Mouse (Mus musculus) intestine, embryonic 14.5 days (tissue): ENCODE data around the gene Cryz. TPM values are rescaled to one million over a fixed set of nuclear protein-coding genes. Genes with fewer than 3 reads are reported as not detected.

Experiments used
- ATAC-seq: fragments of 200-750 bp; cut with Nextera tagmentation; replicated peaks from 2 replicates; pipeline ENCODE4 v1.8.0; 2017; ENCODE audit warnings: low read depth, moderate number of reproducible peaks, moderate TSS enrichment, moderate library complexity; ENCODE audit not compliant: low FRiP score, low TSS enrichment
- DNase-seq: peaks from one replicate; pipeline ENCODE4 v3.0.0-alpha.2; 2018; ENCODE audit warnings: low spot score
- H3K27ac ChIP-seq: fragments of 300-500 bp; sonication (generic); 2 replicates; pipeline ENCODE4 v1.5.1; 2014; ENCODE audit warnings: low read depth, mild to moderate bottlenecking, control low read depth
- H3K27me3 ChIP-seq: fragments of 300-500 bp; sonication (generic); replicated peaks from 2 replicates; pipeline ENCODE4 v1.6.1; 2014; ENCODE audit warnings: low read length, control low read depth; ENCODE audit not compliant: control insufficient read depth, insufficient read depth
- H3K36me3 ChIP-seq: fragments of 300-500 bp; sonication (generic); 2 replicates; pipeline ENCODE4 v1.6.1; 2014; ENCODE audit warnings: low read length, control low read depth; ENCODE audit not compliant: control insufficient read depth, insufficient read depth
- H3K4me1 ChIP-seq: fragments of 300-500 bp; sonication (generic); replicated peaks from 2 replicates; pipeline ENCODE4 v1.6.1; 2014; ENCODE audit warnings: low read length, control low read depth, mixed read lengths; ENCODE audit not compliant: control insufficient read depth, insufficient read depth
- H3K4me2 ChIP-seq: fragments of 300-500 bp; sonication (generic); 2 replicates; pipeline ENCODE4 v1.6.1; 2014; ENCODE audit warnings: low read length
- H3K4me3 ChIP-seq: fragments of 300-500 bp; sonication (generic); 2 replicates; pipeline ENCODE4 v1.5.1; 2014; ENCODE audit warnings: low read depth, low read length, control low read depth, mixed read lengths
- H3K9ac ChIP-seq: fragments of 300-500 bp; sonication (generic); 2 replicates; pipeline ENCODE4 v1.6.1; 2014; ENCODE audit warnings: mild to moderate bottlenecking, low read length
- H3K9me3 ChIP-seq: fragments of 300-500 bp; sonication (generic); 2 replicates; pipeline ENCODE4 v1.6.1; 2016; ENCODE audit warnings: low read length, control low read depth; ENCODE audit not compliant: control insufficient read depth
- WGBS: fragments of 180-500 bp; shearing (Covaris S2); extraction: QIAGEN DNeasy Blood & Tissue Kit; methylation state at CpG from one replicate; pipeline ENCODE4 v1.1.7; 2014; 5-methylcytosine and 5-hydroxymethylcytosine counted together
- polyA plus RNA-seq: library from polyadenylated mRNA; unstranded; fragments of >200 nt; fragmentation: Nextera tagmentation; extraction: Ambion mirVana; gene quantifications from 2 replicates; pipeline ENCODE4 v1.2.1, GENCODE M21; 2014

The Cryz gene
- polyA plus RNA-seq, 1 experiment from 2014 or later: 25.0 TPM

GRCm38 (mm10) chr3:154653454-154653853 is 56.9 kb downstream of the Cryz start:
- Histone ChIP-seq H3K9me3 (no peaks in the 10 kb centered on the region), H3K27me3 (no peaks in the 10 kb centered on the region), H3K4me3 (no peak overlapping the region), H3K4me2 (no peak overlapping the region), H3K27ac (no peak overlapping the region), H3K4me1 (no peaks in the 10 kb centered on the region), H3K9ac (no peak overlapping the region), H3K36me3 (no peaks in the 10 kb centered on the region)
- 66% methylated on average over 5 of the region's 5 CpGs for WGBS
- DNase-seq (no peak), ATAC-seq (no peak)

GRCm38 (mm10) chr3:154654284-154654683 is 57.8 kb downstream of the Cryz start:
- 40% methylated on average over 6 of the region's 6 CpGs for WGBS
- Histone ChIP-seq H3K36me3 (no peaks in the 10 kb centered on the region), H3K4me3 (no peak overlapping the region), H3K27ac (no peak overlapping the region), H3K27me3 (no peaks in the 10 kb centered on the region), H3K9ac (no peak overlapping the region), H3K9me3 (no peaks in the 10 kb centered on the region), H3K4me1 (no peaks in the 10 kb centered on the region), H3K4me2 (no peak overlapping the region)
- DNase-seq (no peak), ATAC-seq (no peak)

- Histone ChIP-seq H3K9ac (no peak overlapping the region), H3K36me3 (no peaks in the 10 kb centered on the region), H3K27ac (no peak overlapping the region), H3K4me1 (no peaks in the 10 kb centered on the region), H3K9me3 (no peaks in the 10 kb centered on the region), H3K27me3 (no peaks in the 10 kb centered on the region), H3K4me3 (no peak overlapping the region), H3K4me2 (no peak overlapping the region)
- 73% methylated on average over 12 of the region's 12 CpGs for WGBS
- no peak for ATAC-seq
- no peak for DNase-seq
These were observed 58.4 kb downstream of the Cryz start for GRCm38 (mm10) chr3:154654901-154655300.

- no peaks in the 10 kb centered on the region for H3K27me3 ChIP-seq
- H3K9ac ChIP-seq: no peak overlapping the region
- DNase-seq (no peak), ATAC-seq (no peak)
- no peak overlapping the region for H3K4me2 ChIP-seq
- 88% methylated on average over 5 of the region's 5 CpGs for WGBS
- H3K36me3 ChIP-seq: no peaks in the 10 kb centered on the region
- H3K9me3 ChIP-seq: no peaks in the 10 kb centered on the region
- no peak overlapping the region for H3K27ac ChIP-seq
- H3K4me1 ChIP-seq: no peaks in the 10 kb centered on the region
- H3K4me3 ChIP-seq: no peak overlapping the region
These were observed 59.2 kb downstream of the Cryz start for GRCm38 (mm10) chr3:154655711-154656110.

- Histone ChIP-seq H3K4me3 (peak within 1 kb of the TSS; percentile 20), H3K4me1 (0 out of 2 replicates have a peak, but pooled peaks cover 4% of the 10 kb centered on the region), H3K27me3 (peaks cover 36% of the 10 kb centered on the region), H3K9me3 (no peaks in the 10 kb centered on the region), H3K27ac (no peak within 1 kb of the TSS), H3K9ac (no peak within 1 kb of the TSS), H3K4me2 (peak within 1 kb of the TSS; percentile 57), H3K36me3 (no peaks in the 10 kb centered on the region)
- WGBS: 40% methylated on average over 7 of the region's 7 CpGs
- DNase-seq: peak; percentile 49
- ATAC-seq: no peak
These were observed 67.0 kb downstream of the Cryz start, which contains the start of gene Erich3 for GRCm38 (mm10) chr3:154663545-154663944. Gene Erich3 (plus strand): TSS chr3:154663859.

- no peak overlapping the region for H3K9ac ChIP-seq
- DNase-seq: peak; percentile 66
- 4% methylated on average over 26 of the region's 27 CpGs for WGBS
These were observed 67.6 kb downstream of the Cryz start for GRCm38 (mm10) chr3:154663976-154664581.

GRCm38 (mm10) chr3:154664636-154665035 is 68.1 kb downstream of the Cryz start:
- peaks cover 36% of the 10 kb centered on the region for H3K27me3 ChIP-seq
- DNase-seq: peak; percentile 48
- no peaks in the 10 kb centered on the region for H3K36me3 ChIP-seq
- H3K9me3 ChIP-seq: no peaks in the 10 kb centered on the region
- ATAC-seq: no peak
- no peak overlapping the region for H3K9ac ChIP-seq
- 0 out of 2 replicates have a peak, but pooled peaks cover 4% of the 10 kb centered on the region for H3K4me1 ChIP-seq
- H3K4me2 ChIP-seq: peak overlapping the region; percentile 57
- no peak overlapping the region for H3K27ac ChIP-seq
- WGBS: 32% methylated on average over 4 of the region's 4 CpGs
- H3K4me3 ChIP-seq: no peak overlapping the region

More at GRCm38 (mm10) chr3:154663976-154664581, 67.6 kb downstream of the Cryz start:
- Histone ChIP-seq H3K4me3 (peak overlapping the region; percentile 20), H3K4me1 (0 out of 2 replicates have a peak, but pooled peaks cover 4% of the 10 kb centered on the region), H3K27me3 (peaks cover 36% of the 10 kb centered on the region), H3K4me2 (peak overlapping the region; percentile 57), H3K27ac (no peak overlapping the region), H3K9me3 (no peaks in the 10 kb centered on the region), H3K36me3 (no peaks in the 10 kb centered on the region)
- peak; percentile 62; the same call in 1 of the 2 replicates for ATAC-seq

GRCm38 (mm10) chr3:154668485-154668884 is 72.0 kb downstream of the Cryz start:
- H3K4me1 ChIP-seq: 0 out of 2 replicates have a peak, but pooled peaks cover 4% of the 10 kb centered on the region
- no peaks in the 10 kb centered on the region for H3K9me3 ChIP-seq
- no peak overlapping the region for H3K9ac ChIP-seq
- DNase-seq: peak; percentile 6
- ATAC-seq: no peak
- no peak overlapping the region for H3K27ac ChIP-seq
- 88% methylated on average over 3 of the region's 3 CpGs for WGBS
- no peak overlapping the region for H3K4me2 ChIP-seq
- no peak overlapping the region for H3K4me3 ChIP-seq
- no peaks in the 10 kb centered on the region for H3K36me3 ChIP-seq
- peaks cover 26% of the 10 kb centered on the region for H3K27me3 ChIP-seq

GRCm38 (mm10) chr3:154670584-154670983 is 74.1 kb downstream of the Cryz start:
- 74% methylated on average over 6 of the region's 6 CpGs for WGBS
- H3K4me2 ChIP-seq: no peak overlapping the region
- DNase-seq: peak; percentile 49

More at GRCm38 (mm10) chr3:154670584-154670983, 74.1 kb downstream of the Cryz start:
- H3K27me3 ChIP-seq: peaks cover 5% of the 10 kb centered on the region; the same call in 1 of the 2 replicates
- H3K4me1 ChIP-seq: no peaks in the 10 kb centered on the region
- no peak overlapping the region for H3K9ac ChIP-seq
- no peak overlapping the region for H3K4me3 ChIP-seq
- H3K9me3 ChIP-seq: no peaks in the 10 kb centered on the region
- H3K36me3 ChIP-seq: no peaks in the 10 kb centered on the region
- peak; percentile 59; the same call in 1 of the 2 replicates for ATAC-seq
- no peak overlapping the region for H3K27ac ChIP-seq
